Mouse (Mus musculus) thymus, postnatal 4 days (tissue): ENCODE data around the gene Ccs.
"Not testable (repeated sequence)": the region's sequence is repeated elsewhere in the genome, so short reads cannot be mapped to it uniquely, and the experiment has no call there.

Experiments used
- DNase-seq: peaks from one replicate; pipeline ENCODE4 v3.0.0; 2021

Gene Ccs

GRCm38 (mm10) chr19:4833977-4834376 lies 5.2 kb downstream of the Ccs start:
- no peak for DNase-seq

- no peak for DNase-seq
Observed at GRCm38 (mm10) chr19:4829156-4829555, 10.0 kb downstream of the Ccs start.

GRCm38 (mm10) chr19:4828444-4829114 lies 10.6 kb downstream of the Ccs start:
- DNase-seq = no peak

- no peak for DNase-seq
Observed at GRCm38 (mm10) chr19:4820678-4821303, 18.3 kb downstream of the Ccs start.

- no peak for DNase-seq
Observed at GRCm38 (mm10) chr19:4817182-4817835, 21.8 kb downstream of the Ccs start.

GRCm38 (mm10) chr19:4813015-4813414 lies 26.1 kb downstream of the Ccs start:
- DNase-seq = peak; percentile 68

GRCm38 (mm10) chr19:4812334-4812949 lies 26.7 kb downstream of the Ccs start:
- DNase-seq = not testable (repeated sequence)

GRCm38 (mm10) chr19:4811909-4812242 lies 27.3 kb downstream of the Ccs start:
- DNase-seq = no peak

- DNase-seq = peak; percentile 96
Observed at GRCm38 (mm10) chr19:4811063-4811908, 27.8 kb downstream of the Ccs start, which contains the start of the genes Gm21992 and Rbm14. TSS of gene Gm21992 (minus strand) at chr19:4811612. TSS of gene Rbm14 (minus strand) at chr19:4811634.

GRCm38 (mm10) chr19:4810746-4811062 lies 28.4 kb downstream of the Ccs start:
- DNase-seq = no peak

GRCm38 (mm10) chr19:4810309-4810708 lies 28.8 kb downstream of the Ccs start:
- DNase-seq = no peak

GRCm38 (mm10) chr19:4803283-4803682 lies 35.8 kb downstream of the Ccs start:
- no peak for DNase-seq

GRCm38 (mm10) chr19:4802691-4803091 lies 36.4 kb downstream of the Ccs start:
- DNase-seq = no peak

GRCm38 (mm10) chr19:4799083-4799482 lies 40.0 kb downstream of the Ccs start:
- no peak for DNase-seq

GRCm38 (mm10) chr19:4797846-4798245 lies 41.3 kb downstream of the Ccs start:
- no peak for DNase-seq

GRCm38 (mm10) chr19:4795929-4796328 lies 43.2 kb downstream of the Ccs start:
- DNase-seq = no peak

GRCm38 (mm10) chr19:4793831-4794422 lies 45.2 kb downstream of the Ccs start, which contains the start of gene Rbm4:
TSS of gene Rbm4 (minus strand) at chr19:4793901.
- DNase-seq = peak; percentile 94

- DNase-seq = no peak
Observed at GRCm38 (mm10) chr19:4793281-4793830, 45.8 kb downstream of the Ccs start.

GRCm38 (mm10) chr19:4786313-4786712 lies 52.8 kb downstream of the Ccs start:
- DNase-seq = no peak

- DNase-seq = no peak
Observed at GRCm38 (mm10) chr19:4785206-4785605, 53.9 kb downstream of the Ccs start.

GRCm38 (mm10) chr19:4782891-4783290 lies 56.2 kb downstream of the Ccs start:
- DNase-seq = no peak
